Mouse (Mus musculus) liver, embryonic 14.5 days (tissue): ENCODE results near the gene Mrpl43. TPM values are rescaled to one million over a fixed set of nuclear protein-coding genes. Genes with fewer than 3 reads are reported as not detected.
"Not testable (repeated sequence)": the region's sequence is repeated elsewhere in the genome, so short reads cannot be mapped to it uniquely, and the experiment has no call there.

Source experiments
- ATAC-seq: fragments of 200-750 bp; cut with Nextera tagmentation; 2 replicates; pipeline ENCODE4 v1.8.0; 2017; ENCODE audit warnings: moderate number of reproducible peaks, mild to moderate bottlenecking, moderate library complexity; ENCODE audit not compliant: insufficient read depth
- DNase-seq, 3 experiments: peaks; one replicate each; pipeline ENCODE4 v3.0.0-alpha.2; 2012 to 2013; ENCODE audit warnings: low read depth in 3 of 3, low spot score in 3 of 3
- H3K27ac ChIP-seq: fragments of 300-500 bp; sonication (generic); 2 replicates; pipeline ENCODE4 v1.5.1; 2014; ENCODE audit warnings: moderate library complexity, mild to moderate bottlenecking, control low read depth, inconsistent platforms
- H3K27me3 ChIP-seq: fragments of 300-500 bp; sonication (generic); 2 replicates; pipeline ENCODE4 v1.6.1; 2014; ENCODE audit warnings: mild to moderate bottlenecking, low read length, moderate library complexity; ENCODE audit not compliant: control insufficient read depth, insufficient read depth
- H3K36me3 ChIP-seq: fragments of 300-500 bp; sonication (generic); replicated peaks from 2 replicates; pipeline ENCODE4 v1.6.1; 2014; ENCODE audit warnings: low read depth; ENCODE audit not compliant: control insufficient read depth, insufficient read depth
- H3K4me1 ChIP-seq, 2 experiments: fragments of 200-500 bp in 1 of 2; fragments of 300-500 bp in 1 of 2; sonication (generic) in 1 of 2; replicated peaks; 2 replicates each; pipeline ENCODE4 v1.6.1; 2012 to 2014; ENCODE audit warnings: antibody characterized with exemption in 1 of 2, inconsistent platforms in 1 of 2, low read length in 1 of 2; ENCODE audit not compliant: control insufficient read depth in 2 of 2, insufficient read depth in 2 of 2
- H3K4me2 ChIP-seq: fragments of 300-500 bp; sonication (generic); 2 replicates; pipeline ENCODE4 v1.6.1; 2014; ENCODE audit warnings: low read depth, mild to moderate bottlenecking, control low read depth, moderate library complexity
- H3K4me3 ChIP-seq, 2 experiments: fragments of 200-500 bp in 1 of 2; fragments of 300-500 bp in 1 of 2; sonication (generic) in 1 of 2; 2 replicates each; pipeline ENCODE4 v1.5.1; 2012 to 2014; ENCODE audit warnings: low read depth in 2 of 2, low read length in 2 of 2, mild to moderate bottlenecking in 2 of 2, control low read depth in 1 of 2, inconsistent platforms in 1 of 2, moderate library complexity in 1 of 2; ENCODE audit not compliant: insufficient read depth in 1 of 2
- H3K9ac ChIP-seq: fragments of 300-500 bp; sonication (generic); replicated peaks from 2 replicates; pipeline ENCODE4 v1.6.1; 2014; ENCODE audit warnings: mild to moderate bottlenecking, control low read depth, moderate library complexity
- H3K9me3 ChIP-seq: fragments of 300-500 bp; sonication (generic); 2 replicates; pipeline ENCODE4 v1.6.1; 2016; ENCODE audit warnings: low read length, mixed read lengths; ENCODE audit not compliant: control insufficient read depth
- CTCF ChIP-seq: IDR thresholded peaks from 2 replicates; pipeline ENCODE4 v1.5.1; 2016; ENCODE audit warnings: antibody characterized with exemption, low read depth, control low read depth
- EP300 ChIP-seq: IDR thresholded peaks from 2 replicates; pipeline ENCODE4 v1.6.1; 2016; ENCODE audit warnings: antibody characterized with exemption, low read depth
- WGBS: fragments of 180-500 bp; shearing (Covaris S2); extraction: QIAGEN DNeasy Blood & Tissue Kit; methylation state at CpG from one replicate; pipeline ENCODE4 v1.1.7; 2014; ENCODE audit not compliant: insufficient replicate concordance; 5-methylcytosine and 5-hydroxymethylcytosine counted together
- polyA plus RNA-seq, 2 experiments: library from polyadenylated mRNA; depleted of rRNA in 1 of 2; stranded (reverse) in 1 of 2; unstranded in 1 of 2; fragments of >200 nt; fragmentation: Nextera tagmentation in 1 of 2; extraction: Ambion mirVana in 1 of 2; gene quantifications; 2 replicates each; pipeline versions ENCODE4 v1.2.1 to v1.2.3; 2012 to 2014

Gene Mrpl43
- polyA plus RNA-seq, 2 experiments: 19.6 to 28.9 TPM

GRCm38 (mm10) chr19:45045651-45046050 lies 39.4 kb upstream of the Mrpl43 start, which contains the start of gene Pdzd7:
TSS of gene Pdzd7 (minus strand) at chr19:45045717.
- no peak for ATAC-seq
- Histone ChIP-seq H3K27me3 (peaks cover 23% of the 10 kb centered on the region), H3K9me3 (no peaks in the 10 kb centered on the region), H3K27ac (no peak within 1 kb of the TSS), H3K9ac (no peak within 1 kb of the TSS), H3K4me1 (peaks cover 0 to 19% of the 10 kb centered on the region in 2 experiments; a peak in 2 of 4 replicates), H3K36me3 (no peaks in the 10 kb centered on the region), H3K4me3 (peak within 1 kb of the TSS; percentile 38 to 61; a peak in 3 of 4 replicates), H3K4me2 (peak within 1 kb of the TSS; percentile 59)
- no peak for DNase-seq
- WGBS: 56% methylated on average over 5 of the region's 5 CpGs
- TF ChIP-seq CTCF (no peak), EP300 (no peak)

GRCm38 (mm10) chr19:45045236-45045635 lies 39.0 kb upstream of the Mrpl43 start:
- WGBS: 40% methylated on average over 15 of the region's 15 CpGs
- no peaks in the 10 kb centered on the region for H3K9me3 ChIP-seq
- no peak for DNase-seq

GRCm38 (mm10) chr19:45044389-45044927 lies 38.2 kb upstream of the Mrpl43 start:
- H3K36me3 ChIP-seq: no peaks in the 10 kb centered on the region
- H3K27me3 ChIP-seq: peaks cover 25% of the 10 kb centered on the region
- WGBS: 53% methylated on average over 11 of the region's 11 CpGs
- H3K4me2 ChIP-seq: no peak overlapping the region
- ATAC-seq: no peak
- no peak overlapping the region for H3K9ac ChIP-seq
- H3K4me1 ChIP-seq: peaks cover 0 to 19% of the 10 kb centered on the region in 2 experiments; a peak in 2 of 4 replicates
- TF ChIP-seq EP300 (no peak), CTCF (no peak)
- H3K9me3 ChIP-seq: no peaks in the 10 kb centered on the region
- DNase-seq: no peak
- H3K4me3 ChIP-seq: no peak overlapping the region
- no peak overlapping the region for H3K27ac ChIP-seq

More at GRCm38 (mm10) chr19:45045236-45045635, 39.0 kb upstream of the Mrpl43 start:
- Histone ChIP-seq H3K4me2 (no peak overlapping the region), H3K36me3 (no peaks in the 10 kb centered on the region), H3K27me3 (peaks cover 25% of the 10 kb centered on the region), H3K27ac (no peak overlapping the region), H3K4me3 (no peak overlapping the region), H3K4me1 (peaks cover 0 to 19% of the 10 kb centered on the region in 2 experiments; a peak in 2 of 4 replicates), H3K9ac (no peak overlapping the region)
- ATAC-seq: no peak
- no peak for TF ChIP-seq EP300
- no peak for TF ChIP-seq CTCF

- Histone ChIP-seq H3K9ac (no peak overlapping the region), H3K27me3 (peaks cover 14% of the 10 kb centered on the region), H3K4me1 (no peaks in the 10 kb centered on the region), H3K36me3 (no peaks in the 10 kb centered on the region), H3K27ac (no peak overlapping the region), H3K9me3 (no peaks in the 10 kb centered on the region), H3K4me2 (no peak overlapping the region), H3K4me3 (no peak overlapping the region)
- no peak for DNase-seq
- 33% methylated on average over 13 of the region's 13 CpGs for WGBS
- TF ChIP-seq CTCF (no peak), EP300 (no peak)
- ATAC-seq: no peak
Observed at GRCm38 (mm10) chr19:45040214-45040613, 34.0 kb upstream of the Mrpl43 start.

GRCm38 (mm10) chr19:45038198-45038597 lies 32.0 kb upstream of the Mrpl43 start:
- H3K9me3 ChIP-seq, H3K4me2 ChIP-seq, H3K27ac ChIP-seq, ATAC-seq, DNase-seq, H3K4me1 ChIP-seq, H3K4me3 ChIP-seq, H3K27me3 ChIP-seq, H3K36me3 ChIP-seq, H3K9ac ChIP-seq: not testable (repeated sequence)
- 73% methylated on average over 7 of the region's 7 CpGs for WGBS
